Mouse (Mus musculus) neutrophil, adult 65 days (primary cell): Measurements from ENCODE around the gene Tmem50a. TPM values are rescaled to one million over a fixed set of nuclear protein-coding genes. Genes with fewer than 3 reads are reported as not detected.

Source experiments
- total RNA-seq: library from RNA; stranded (reverse); gene quantifications from 2 replicates; pipeline ENCODE4 v1.2.4, GENCODE M21; 2023

Gene Tmem50a
- 142 TPM in 2 replicates for total RNA-seq

DNA sequence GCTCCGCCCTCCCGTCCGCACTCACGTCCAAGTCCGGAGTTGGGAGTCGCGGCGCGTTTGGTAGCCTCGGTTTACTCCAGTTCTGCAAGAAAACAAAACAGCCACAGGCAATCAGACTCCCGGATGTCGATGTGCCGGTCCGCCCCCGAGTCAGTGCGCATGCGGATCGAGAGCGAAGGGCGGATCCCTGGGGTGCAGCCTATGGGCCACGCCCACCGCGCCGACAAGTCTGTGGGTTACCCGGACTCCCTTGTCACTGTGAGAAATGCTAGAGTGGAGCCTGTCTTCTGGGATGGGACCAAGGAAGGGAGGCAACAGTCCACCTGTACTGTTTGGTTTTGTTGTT lies at the start of gene Tmem50a:
Tmem50a (minus strand) TSS at position 161 of the 346 bp plus-strand sequence.

GRCm38 (mm10) chr4:134930684-134931481 lies 16.1 kb upstream of the Tmem50a start, which contains the start of gene Syf2:
Gene Syf2 (plus strand): TSS chr4:134930898.

GRCm38 (mm10) chr4:134923258-134924018 lies 8.6 kb upstream of the Tmem50a start, which contains the start of gene Rsrp1:
Gene Rsrp1 (plus strand): TSS chr4:134923592.

DNA sequence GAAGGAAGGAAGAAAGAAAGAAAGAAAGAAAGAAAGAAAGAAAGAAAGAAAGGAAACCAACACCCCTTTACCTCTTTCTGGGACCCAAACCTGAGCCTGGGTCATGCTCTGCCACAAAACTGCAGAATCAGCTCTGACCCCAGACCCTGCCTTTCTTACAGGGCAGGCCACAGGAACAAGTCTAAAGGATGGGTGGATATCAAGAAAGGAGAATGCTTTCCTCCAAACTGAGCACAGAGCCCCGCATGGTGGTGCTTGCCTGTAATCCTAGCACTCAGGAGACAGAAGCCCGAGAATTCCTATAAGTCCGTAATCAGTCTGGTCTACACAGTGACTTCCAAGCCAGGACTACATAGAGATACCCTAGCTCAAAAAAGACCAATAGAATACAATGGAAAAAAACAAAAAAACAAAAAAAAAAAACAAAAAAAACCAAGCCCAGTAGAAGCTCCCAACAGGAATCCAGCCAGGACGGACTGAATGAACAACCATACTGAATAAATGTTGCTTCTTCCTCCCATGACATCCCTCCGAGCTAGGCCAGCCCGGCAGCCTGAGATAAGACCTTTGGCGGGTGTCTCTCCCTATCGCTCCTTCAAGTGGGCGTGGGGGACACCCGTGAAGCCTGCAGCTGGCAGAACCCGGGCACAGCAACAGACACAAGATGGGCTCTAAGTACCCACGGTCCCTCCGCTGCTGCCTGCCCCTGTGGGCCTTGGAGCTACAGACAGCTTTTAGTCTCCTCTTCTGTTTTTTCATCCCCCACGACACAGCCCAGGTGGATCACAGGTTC lies 50.7 kb downstream of the Tmem50a start, which contains the start of gene Rhd:
Rhd (plus strand) TSS at position 600 of the 793 bp plus-strand sequence.

GRCm38 (mm10) chr4:134853259-134853636 lies 61.6 kb downstream of the Tmem50a start, which contains the start of gene Maco1:
Gene Maco1 (minus strand): TSS chr4:134853345.

Other genes with a start within 250 kb of the Tmem50a start
- gene Man1c1, start 210.7 kb downstream of the Tmem50a start, total RNA-seq = 32.8 and 49.3 TPM in 2 replicates
- 36.3 and 38.9 TPM in 2 replicates for gene Ldlrap1, start 147.0 kb downstream of the Tmem50a start, total RNA-seq
- gene Maco1, start 61.7 kb downstream of the Tmem50a start, total RNA-seq = 10.6 and 13.1 TPM in 2 replicates
- gene Rhd, start 50.5 kb downstream of the Tmem50a start, total RNA-seq = 0.92 and 1.2 TPM in 2 replicates
- 557 and 712 TPM in 2 replicates for gene Rsrp1, start 8.6 kb upstream of the Tmem50a start, total RNA-seq
- gene Syf2, start 15.9 kb upstream of the Tmem50a start, total RNA-seq = 164 TPM in 2 replicates
- 11.2 and 16.1 TPM in 2 replicates for gene Runx3, start 205.6 kb upstream of the Tmem50a start, total RNA-seq